Mouse (Mus musculus): Measurements from ENCODE around the gene Lrba. TPM values are rescaled to one million over a fixed set of nuclear protein-coding genes. Genes with fewer than 3 reads are reported as not detected.

Lrba gene
- total RNA-seq, 1 experiment from 2014 or later: 33.8 TPM

GRCm38 (mm10) chr3:86252588-86252987, 28.1 kb downstream of the Lrba start:
- ATAC-seq (replicated peaks; ENCODE audit: low read depth, poor library complexity, severe bottlenecking): no peak

- ATAC-seq (replicated peaks; ENCODE audit: low read depth, poor library complexity, severe bottlenecking): no peak
Observed at GRCm38 (mm10) chr3:86253071-86253470, 28.6 kb downstream of the Lrba start.

- no peak for ATAC-seq (replicated peaks; ENCODE audit: low read depth, poor library complexity, severe bottlenecking)
Observed at GRCm38 (mm10) chr3:86253791-86254190, 29.3 kb downstream of the Lrba start.

- peak; percentile 92 for ATAC-seq (replicated peaks; ENCODE audit: low read depth, poor library complexity, severe bottlenecking)
Observed at GRCm38 (mm10) chr3:86268074-86268702, 43.7 kb downstream of the Lrba start.

- ATAC-seq (replicated peaks; ENCODE audit: low read depth, poor library complexity, severe bottlenecking): 0 out of 2 replicates have a peak, but pooled peaks have one; percentile 29
Observed at GRCm38 (mm10) chr3:86275651-86276050, 51.2 kb downstream of the Lrba start.

GRCm38 (mm10) chr3:86291326-86291725, 66.8 kb downstream of the Lrba start:
- no peak for ATAC-seq (replicated peaks; ENCODE audit: low read depth, poor library complexity, severe bottlenecking)

- no peak for ATAC-seq (replicated peaks; ENCODE audit: low read depth, poor library complexity, severe bottlenecking)
Observed at GRCm38 (mm10) chr3:86294866-86295265, 70.4 kb downstream of the Lrba start.

- ATAC-seq (replicated peaks; ENCODE audit: low read depth, poor library complexity, severe bottlenecking): peak; percentile 58
Observed at GRCm38 (mm10) chr3:86296214-86296613, 71.7 kb downstream of the Lrba start.

GRCm38 (mm10) chr3:86308833-86309232, 84.4 kb downstream of the Lrba start:
- 0 out of 2 replicates have a peak, but pooled peaks have one; percentile 18 for ATAC-seq (replicated peaks; ENCODE audit: low read depth, poor library complexity, severe bottlenecking)

GRCm38 (mm10) chr3:86310216-86310615, 85.7 kb downstream of the Lrba start:
- no peak for ATAC-seq (replicated peaks; ENCODE audit: low read depth, poor library complexity, severe bottlenecking)

- ATAC-seq (replicated peaks; ENCODE audit: low read depth, poor library complexity, severe bottlenecking): no peak
Observed at GRCm38 (mm10) chr3:86311406-86311805, 86.9 kb downstream of the Lrba start.

- peak; percentile 71 for ATAC-seq (replicated peaks; ENCODE audit: low read depth, poor library complexity, severe bottlenecking)
Observed at GRCm38 (mm10) chr3:86317636-86318035, 93.2 kb downstream of the Lrba start.

GRCm38 (mm10) chr3:86328531-86328930, 104.1 kb downstream of the Lrba start:
- no peak for ATAC-seq (replicated peaks; ENCODE audit: low read depth, poor library complexity, severe bottlenecking)

- ATAC-seq (replicated peaks; ENCODE audit: low read depth, poor library complexity, severe bottlenecking): no peak
Observed at GRCm38 (mm10) chr3:86343261-86343660, 118.8 kb downstream of the Lrba start.

GRCm38 (mm10) chr3:86362486-86362885, 138.0 kb downstream of the Lrba start:
- ATAC-seq (replicated peaks; ENCODE audit: low read depth, poor library complexity, severe bottlenecking): no peak

GRCm38 (mm10) chr3:86371466-86371865, 147.0 kb downstream of the Lrba start:
- no peak for ATAC-seq (replicated peaks; ENCODE audit: low read depth, poor library complexity, severe bottlenecking)

- ATAC-seq (replicated peaks; ENCODE audit: low read depth, poor library complexity, severe bottlenecking): no peak
Observed at GRCm38 (mm10) chr3:86375276-86375675, 150.8 kb downstream of the Lrba start.

GRCm38 (mm10) chr3:86382557-86382956, 158.1 kb downstream of the Lrba start:
- ATAC-seq (replicated peaks; ENCODE audit: low read depth, poor library complexity, severe bottlenecking): no peak

- ATAC-seq (replicated peaks; ENCODE audit: low read depth, poor library complexity, severe bottlenecking): no peak
Observed at GRCm38 (mm10) chr3:86385047-86385446, 160.6 kb downstream of the Lrba start.

- ATAC-seq (replicated peaks; ENCODE audit: low read depth, poor library complexity, severe bottlenecking): no peak
Observed at GRCm38 (mm10) chr3:86386246-86386645, 161.8 kb downstream of the Lrba start.

GRCm38 (mm10) chr3:86423828-86424227, 199.3 kb downstream of the Lrba start:
- ATAC-seq (replicated peaks; ENCODE audit: low read depth, poor library complexity, severe bottlenecking): peak; percentile 39; the same call in 1 of the 2 replicates

- no peak for ATAC-seq (replicated peaks; ENCODE audit: low read depth, poor library complexity, severe bottlenecking)
Observed at GRCm38 (mm10) chr3:86426733-86427132, 202.3 kb downstream of the Lrba start.
